Mouse (Mus musculus) kidney, postnatal 4 days (tissue): ENCODE results near the gene Csnk1d.

Source experiments
- DNase-seq, 2 experiments: peaks; one replicate each; pipeline ENCODE4 v3.0.0; 2021; ENCODE audit warnings: mixed read lengths in 2 of 2

Csnk1d gene

DNA sequence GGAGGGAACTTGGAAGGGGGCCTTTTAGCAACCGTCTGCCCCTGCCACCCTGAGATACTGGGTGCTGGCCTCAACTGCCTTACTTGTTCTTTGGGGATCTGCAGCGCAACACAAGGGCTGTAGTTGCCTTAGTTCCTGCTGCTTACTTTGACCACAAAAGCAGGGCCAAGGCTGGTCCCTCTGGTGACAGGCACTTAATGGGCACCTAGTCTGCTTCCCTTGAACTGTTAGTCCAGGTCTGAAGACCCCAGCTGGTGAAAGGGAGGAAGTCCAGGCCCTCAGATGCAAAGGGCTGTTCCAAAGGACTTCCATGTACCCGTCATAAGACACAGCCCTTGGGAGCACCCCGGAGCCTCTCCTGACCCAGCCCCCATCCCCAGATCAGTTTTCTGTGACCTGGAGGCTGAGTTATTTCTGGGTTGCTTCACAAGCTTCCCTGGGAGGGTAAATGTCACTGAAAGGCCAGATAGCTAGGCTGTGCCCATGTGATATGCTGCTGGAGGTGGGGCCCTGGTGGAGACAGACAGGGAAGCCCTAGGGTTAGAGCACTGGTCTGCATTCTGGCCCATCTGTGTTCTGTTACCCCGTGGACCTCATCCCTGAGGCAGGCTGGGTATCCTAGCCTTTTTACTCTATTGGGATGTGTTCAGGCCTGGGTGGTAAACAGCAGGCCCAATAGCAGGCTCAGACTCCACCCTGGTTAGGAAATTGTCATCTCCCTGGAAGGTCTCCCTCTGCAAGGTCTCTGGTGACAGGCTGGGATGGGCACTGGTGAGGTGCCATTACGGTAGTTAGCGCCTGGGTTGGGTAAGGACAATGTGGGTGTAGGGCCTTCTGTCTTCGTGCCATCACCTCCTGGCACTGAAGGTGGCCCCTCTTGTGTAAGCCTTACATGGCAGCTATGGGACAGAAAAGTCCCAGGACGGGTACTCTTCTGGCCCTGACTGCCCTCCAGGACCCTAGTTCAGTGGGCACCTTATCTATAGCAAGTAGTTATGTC is 39.1 kb downstream of the Csnk1d start:
- no peak for DNase-seq

DNA sequence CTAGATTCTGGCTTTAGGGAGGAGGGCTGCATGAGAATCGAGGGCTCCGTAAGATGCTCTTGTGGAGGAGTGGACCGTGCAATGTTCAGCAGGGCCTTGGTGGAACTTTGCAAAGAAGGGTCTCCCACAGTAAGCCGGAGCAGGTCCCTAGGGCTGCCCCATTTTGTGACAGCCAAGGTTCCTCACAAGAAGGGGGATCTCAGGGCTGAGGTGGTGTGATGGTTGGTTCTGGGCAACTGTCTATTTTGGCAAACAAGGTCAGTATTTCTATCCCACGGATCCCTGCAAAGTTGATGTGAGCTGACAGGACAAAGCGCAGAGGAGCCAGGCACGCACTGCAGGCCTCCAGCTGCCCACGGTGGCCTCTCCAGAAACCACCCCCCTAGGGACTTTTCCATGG is 39.9 kb downstream of the Csnk1d start:
- DNase-seq, result no peak

DNA sequence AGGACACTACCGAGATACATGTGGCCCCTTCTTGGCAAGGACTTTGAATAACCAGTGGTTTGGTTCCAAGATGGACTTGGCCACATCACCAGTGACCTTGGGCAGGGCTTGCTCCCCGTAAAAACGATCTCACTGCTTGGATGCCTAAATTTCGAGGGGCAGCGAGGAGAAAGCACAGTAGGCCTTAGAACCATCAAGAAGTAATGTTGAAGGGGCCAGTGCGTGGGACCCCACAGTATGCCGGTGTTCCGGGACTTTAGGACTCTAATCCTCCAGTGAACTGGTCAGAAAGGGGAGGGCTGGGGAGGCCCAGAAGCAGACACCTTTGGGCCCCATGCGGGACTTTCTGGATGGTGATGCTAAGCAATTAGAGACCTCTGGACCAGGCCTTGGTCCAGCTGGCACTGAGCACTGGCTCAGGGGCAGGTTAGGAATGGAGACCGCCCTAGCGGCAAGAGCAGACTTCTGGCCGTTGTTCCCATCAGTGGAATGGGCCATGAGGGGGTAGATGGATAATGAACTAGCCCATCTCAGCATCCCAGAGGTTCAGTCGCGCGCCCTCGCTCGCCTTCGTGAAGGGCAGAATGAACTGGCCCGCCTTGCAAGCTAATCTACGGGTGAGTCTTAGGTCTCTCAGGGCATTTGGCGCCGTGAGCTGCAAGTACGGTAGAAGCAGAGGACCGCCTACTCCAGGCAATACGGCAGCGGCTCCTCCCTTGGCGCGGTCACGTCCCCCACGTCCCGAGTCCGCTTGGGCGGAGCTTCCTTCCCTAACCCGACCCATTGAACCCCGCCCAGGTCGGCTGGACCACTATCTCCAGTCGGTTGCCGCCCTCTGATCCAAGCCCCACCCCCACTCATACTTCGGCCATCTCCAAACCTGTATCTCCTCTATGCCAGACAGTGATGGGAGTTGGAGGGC is 40.6 kb downstream of the Csnk1d start:
- DNase-seq, result peak; percentile 86 to 92

DNA sequence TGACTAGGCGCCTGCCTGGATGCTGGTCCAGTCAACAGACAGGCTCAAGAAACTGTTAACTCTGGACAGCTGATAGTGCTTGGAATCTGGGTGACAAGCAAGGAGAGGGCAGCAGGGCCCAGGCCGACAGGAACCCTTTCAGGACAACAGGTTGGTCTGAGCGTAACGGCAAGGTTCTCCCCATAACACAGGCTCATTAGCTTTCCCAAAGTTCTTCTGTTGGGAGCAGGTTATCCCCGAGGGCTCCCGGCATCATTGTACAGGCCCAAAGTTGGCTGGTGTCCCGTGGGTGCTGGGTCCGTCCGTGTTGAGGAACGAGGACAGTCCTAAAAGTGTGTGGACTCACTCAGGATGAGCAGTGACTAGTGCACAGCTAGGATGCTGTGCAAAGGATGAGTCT is 41.3 kb downstream of the Csnk1d start:
- DNase-seq, result no peak

DNA sequence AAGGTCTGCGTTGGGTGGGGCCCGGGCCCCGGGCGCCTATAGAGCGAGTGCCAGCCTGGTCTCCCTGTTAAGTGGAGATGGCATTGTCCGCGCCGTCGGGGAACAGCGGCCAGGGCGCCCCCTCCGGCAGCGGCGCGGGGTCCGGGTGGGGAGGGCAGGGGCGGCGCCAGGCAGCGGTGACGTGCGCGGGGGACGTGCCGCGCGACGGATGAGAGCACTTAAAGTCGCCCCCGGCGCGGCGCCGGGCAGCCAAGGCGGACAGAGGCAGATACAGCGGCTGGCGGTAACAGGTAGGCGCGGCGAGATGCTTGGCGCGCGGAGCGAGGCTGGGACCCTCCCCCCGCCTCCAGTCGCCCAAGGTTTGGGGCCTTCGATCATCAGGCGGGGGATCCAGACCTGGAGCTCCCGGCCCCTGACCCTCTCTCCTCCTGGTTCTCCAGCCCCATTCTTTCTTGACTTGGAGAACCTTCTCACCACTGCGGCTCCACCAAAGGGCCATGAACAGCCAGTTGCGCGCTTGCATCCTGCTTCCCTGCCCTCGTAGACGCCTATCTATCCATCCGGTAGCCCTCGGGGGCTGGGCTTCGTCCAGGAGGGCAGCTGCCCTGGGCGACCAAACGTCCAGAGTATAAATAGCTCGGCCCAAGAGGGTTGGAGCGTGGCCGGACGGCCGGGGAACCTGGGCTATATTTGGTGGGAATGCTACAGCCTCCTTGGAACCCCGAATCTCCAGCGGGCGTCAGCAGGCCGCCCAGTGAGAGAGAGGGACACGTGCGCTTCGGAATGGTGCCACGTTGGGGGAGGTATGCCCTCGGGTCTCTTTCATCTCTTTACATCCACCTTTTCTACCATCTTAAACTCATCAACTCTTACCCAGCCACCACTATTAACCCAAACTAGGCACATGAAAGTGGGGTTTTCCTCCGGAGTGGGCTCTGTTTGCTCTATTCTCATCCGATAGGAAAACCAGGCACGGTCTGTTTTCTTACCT is 42.0 kb downstream of the Csnk1d start:
- DNase-seq, result peak; percentile 73 to 80

DNA sequence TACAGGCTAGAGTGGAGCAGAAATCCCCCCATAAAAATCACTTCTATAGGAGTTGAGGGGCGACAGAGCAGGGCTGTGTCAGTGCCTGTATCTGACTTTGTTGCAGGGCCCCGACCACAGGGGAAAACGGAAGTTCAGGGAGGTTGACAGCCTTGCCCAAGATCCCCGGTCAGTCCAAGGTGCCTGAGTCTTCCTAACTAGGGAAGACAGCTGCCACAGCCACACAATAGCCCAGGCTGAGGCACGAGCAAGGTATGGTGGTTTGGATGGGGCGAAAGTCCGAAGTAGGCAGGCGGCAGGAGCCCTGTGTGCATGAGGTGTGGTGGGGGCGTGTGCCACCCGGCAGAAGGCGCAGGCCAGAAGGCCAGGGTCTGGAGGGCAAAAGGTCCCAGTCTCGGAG is 42.8 kb downstream of the Csnk1d start, which contains the start of gene Slc16a3:
Gene Slc16a3, plus strand, starts transcription at position 153 of the 400 bp plus-strand sequence.
- DNase-seq, result peak in 1 of 2 experiments; percentile 32

DNA sequence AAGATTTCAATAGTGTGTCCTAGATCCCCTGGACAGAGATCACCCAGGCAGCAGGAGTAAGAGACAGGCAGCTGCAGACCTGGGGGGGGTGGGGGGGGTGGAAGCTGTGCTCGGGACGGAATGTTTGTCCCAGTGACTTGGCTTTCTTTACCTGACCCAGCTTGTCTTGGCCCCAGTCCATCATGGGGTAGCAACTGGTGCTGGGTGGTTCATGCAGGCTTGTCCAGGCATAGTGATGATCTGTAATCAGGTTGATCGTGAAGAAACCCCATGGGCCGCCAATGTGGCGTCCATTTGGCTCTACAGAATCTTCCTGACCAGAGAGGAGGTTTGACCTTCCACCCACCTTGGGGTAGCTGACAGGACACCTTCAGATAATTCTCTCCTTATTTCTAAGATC is 45.2 kb downstream of the Csnk1d start:
- DNase-seq, result no peak

DNA sequence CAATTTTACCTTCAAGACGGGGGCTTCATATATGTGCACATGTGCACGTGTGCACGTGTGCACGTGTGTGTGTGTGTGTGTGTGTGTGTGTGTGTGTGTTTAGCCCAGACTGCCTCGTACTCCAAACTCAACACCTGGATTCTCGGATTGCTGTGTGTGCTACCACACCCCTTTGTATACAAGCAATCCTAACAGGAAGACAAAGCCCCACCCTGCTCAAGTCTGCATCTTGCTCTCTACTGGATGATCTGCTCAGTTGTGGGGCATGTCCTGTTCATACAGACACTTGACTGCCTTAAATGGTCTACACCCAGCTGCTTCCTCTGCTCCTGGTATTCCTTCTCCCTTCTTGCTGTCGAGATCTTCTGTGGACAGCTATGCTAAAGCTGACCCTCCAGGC is 45.9 kb downstream of the Csnk1d start:
- DNase-seq, result no peak

DNA sequence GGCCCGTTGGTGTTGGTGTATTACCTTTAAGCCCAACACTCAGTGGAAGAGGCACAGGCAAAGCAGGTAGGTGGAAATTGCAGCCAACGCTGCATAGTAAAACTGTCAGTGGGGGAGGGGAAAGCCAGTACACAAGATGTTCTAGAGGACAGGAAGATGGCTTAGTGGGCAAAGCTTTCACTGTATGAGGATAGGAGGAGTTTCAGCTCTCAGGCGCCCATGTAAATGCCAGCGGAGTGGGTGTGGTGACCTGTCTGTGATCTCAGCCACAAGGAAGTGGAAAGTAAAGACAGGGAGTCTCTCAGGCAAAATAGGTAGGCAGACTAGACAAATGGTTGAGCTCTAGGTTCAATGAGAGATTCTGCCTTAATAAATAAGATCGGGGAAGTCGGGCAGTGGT is 50.2 kb downstream of the Csnk1d start:
- DNase-seq, result no peak

DNA sequence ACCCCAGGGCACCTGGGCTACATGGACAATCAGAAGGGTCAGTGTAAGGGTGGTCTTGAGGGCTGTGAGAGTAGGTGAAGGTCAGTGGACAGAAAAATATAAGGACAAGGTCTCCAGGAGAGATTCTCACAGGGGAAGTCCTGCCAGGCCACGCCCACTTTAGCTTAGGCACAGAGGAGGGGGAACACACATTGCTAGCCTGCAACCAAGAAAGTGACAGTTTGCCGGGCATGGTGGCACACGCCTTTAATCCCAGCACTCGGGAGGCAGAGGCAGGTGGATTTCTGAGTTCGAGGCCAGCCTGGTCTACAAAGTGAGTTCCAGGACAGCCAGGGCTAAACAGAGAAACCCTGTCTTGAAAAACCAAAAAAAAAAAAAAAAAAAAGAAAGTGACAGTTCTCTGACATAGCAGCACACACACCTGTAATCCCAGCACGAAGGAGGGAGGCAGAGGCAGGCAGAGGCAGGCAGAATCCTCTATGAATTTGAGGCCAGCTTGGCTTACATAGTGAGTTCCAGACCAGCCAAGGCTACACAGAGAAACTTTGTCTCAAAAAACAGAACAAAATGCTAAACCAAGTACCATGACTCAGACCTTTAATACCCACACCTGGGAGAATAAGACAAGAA is 51.3 kb downstream of the Csnk1d start:
- DNase-seq, result no peak

DNA sequence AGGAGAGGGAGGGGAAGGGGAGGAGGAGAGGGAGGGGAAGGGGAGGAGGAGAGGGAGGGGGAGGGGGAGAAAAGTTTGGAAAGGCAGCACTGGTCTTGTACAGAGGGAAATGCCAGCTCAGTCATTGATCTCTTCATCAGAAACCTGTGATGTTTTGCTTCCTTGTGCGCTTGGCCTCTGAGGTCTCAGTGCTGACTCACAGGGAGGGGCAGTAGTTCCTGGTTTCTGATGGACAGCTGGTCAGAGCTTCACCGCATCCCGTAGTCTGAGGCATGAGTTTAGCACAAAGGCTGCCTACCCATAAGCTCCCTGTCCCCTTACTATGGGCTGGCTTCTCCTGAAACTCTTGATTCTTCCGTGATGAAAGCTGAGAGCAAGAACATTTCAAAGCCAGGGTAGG is 52.3 kb downstream of the Csnk1d start:
- DNase-seq, result no peak

GRCm38 (mm10) chr11:120937976-120938375 is 53.2 kb downstream of the Csnk1d start:
- no peak for DNase-seq

DNA sequence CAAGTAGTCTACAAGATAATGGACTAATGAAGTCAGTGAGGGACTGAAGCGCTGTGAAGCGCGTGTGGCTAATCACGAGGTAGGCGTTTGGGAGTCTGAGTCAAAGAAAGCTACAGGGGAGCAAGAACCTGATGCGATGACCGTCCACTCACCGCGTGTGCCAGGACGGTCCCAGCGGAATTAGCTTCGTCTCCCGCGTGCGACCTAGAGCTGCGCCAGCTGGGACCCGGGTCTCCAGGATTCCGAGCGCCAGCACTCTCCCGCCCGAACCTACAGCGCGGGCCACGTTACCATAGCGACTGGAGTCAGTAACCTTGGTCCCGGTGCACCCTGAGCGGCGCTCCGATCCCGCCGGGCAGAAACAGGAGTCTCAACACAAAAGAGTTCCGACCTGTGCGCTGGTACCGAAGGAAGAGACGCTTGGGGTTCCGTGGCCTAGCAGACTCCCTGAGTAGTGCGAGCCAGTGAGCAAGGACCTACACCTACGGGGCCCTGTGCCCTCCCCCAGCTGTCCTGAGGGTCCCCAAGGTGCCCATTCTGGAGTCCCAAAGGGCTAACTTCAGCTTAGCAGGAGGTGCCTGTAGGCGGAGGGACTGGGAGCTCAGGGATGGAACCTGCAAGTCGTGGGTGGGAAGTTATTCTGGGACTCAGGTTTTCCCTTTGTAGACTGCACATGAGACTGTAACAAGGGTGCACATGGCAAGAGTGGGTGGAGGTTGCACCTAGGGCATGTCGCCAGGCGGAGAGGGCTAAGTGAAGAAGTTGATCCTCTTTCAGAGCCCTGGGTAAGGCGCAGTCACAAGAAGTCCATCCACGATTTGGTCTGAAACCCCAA is 58.3 kb downstream of the Csnk1d start, which contains the start of gene Ccdc57:
Gene Ccdc57, minus strand, starts transcription at position 309 of the 835 bp plus-strand sequence.
- DNase-seq, result peak; percentile 91 to 94

- DNase-seq, result no peak
Measured at GRCm38 (mm10) chr11:120931479-120931878, 59.7 kb downstream of the Csnk1d start.

- no peak for DNase-seq
Measured at GRCm38 (mm10) chr11:120928468-120928867, 62.7 kb downstream of the Csnk1d start.

DNA sequence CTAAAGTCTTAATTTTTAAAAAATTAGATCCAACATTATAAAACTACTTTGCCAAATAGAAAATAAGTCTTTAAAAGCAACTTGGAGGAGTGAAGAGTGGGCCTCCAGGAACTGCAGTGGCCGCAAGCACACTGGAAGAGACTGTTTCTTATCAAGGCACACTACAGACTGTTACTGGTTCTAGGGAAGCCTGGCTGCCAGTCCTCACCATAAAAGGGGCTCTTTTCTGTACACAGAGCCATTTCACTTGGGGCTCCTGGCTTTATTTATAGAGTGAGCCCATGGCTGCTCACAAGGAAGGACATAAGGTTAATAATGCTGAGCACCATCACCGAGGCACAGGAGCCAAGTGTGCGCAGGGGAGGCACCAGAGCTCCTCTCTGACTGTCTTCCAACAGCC is 68.6 kb downstream of the Csnk1d start:
- no peak for DNase-seq

DNA sequence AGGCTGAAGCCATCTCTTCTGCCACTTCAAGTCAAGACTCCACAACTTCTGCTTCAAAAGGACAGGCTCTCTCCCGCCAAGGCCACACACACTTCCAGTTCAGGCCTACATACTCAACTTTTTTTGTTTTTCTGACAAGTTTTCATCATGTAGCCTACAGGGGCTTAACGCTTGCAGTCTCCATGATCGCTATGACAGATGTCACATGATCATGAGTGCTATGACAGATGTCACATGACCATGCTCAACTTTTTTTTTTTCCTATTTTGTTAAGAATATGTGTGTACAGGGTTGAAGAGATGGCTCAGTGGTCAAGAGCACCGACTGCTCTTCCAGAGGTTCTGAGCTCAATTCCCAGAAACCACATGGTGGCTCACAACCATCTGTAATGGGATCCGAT is 73.4 kb downstream of the Csnk1d start:
- no peak for DNase-seq

DNA sequence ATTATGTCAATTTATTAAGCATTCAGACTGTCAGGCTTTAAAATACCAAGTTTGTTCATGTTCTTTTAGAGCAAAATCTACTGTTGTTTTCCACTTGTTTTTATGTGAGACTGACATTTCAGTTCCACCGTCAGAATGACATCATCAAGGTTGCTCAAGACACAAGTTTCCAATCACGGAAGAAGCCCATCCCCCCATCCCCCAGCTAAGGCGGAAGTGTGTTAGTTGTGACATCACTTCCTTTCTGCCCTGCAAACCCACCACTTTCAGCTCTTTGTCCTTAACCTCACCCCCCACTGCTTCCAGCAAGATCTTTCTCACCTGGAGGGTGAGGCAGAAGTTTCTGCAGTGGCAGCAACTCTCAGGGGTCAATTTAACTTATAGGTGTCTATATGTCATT is 74.7 kb downstream of the Csnk1d start:
- no peak for DNase-seq

DNA sequence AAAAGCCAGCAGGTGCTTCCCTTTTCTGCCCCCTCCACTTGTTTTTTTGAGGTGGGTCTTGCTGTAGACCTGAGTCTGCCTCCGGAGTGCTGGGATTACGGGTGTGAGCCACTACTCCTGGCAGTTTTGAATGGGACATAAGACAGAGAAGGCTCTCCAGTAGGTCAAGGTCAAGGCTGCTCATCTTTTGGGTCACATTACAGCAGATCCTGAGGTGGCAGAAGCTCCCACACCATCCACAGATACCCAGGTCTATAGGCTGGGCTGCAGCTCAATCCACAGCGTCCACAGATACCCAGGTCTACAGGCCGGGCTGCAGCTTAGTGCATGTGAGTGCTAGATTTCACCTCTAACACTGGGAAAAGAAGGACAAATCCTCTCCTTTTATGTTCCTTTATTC is 77.3 kb downstream of the Csnk1d start:
- DNase-seq, result no peak
